Mouse (Mus musculus) kidney, postnatal 14 days (tissue): ENCODE measurements around the gene Dnajb6.
A peak's percentile ranks its signal among the peaks of the same experiment; 100 is the strongest.
"Not testable (repeated sequence)": the region's sequence is repeated elsewhere in the genome, so short reads cannot be mapped to it uniquely, and the experiment has no call there.

ENCODE experiments used
- DNase-seq: peaks from one replicate; pipeline ENCODE4 v3.0.0; 2022; ENCODE audit warnings: mixed read lengths

Dnajb6 gene

GRCm38 (mm10) chr5:29735557-29736061, at the start of gene Dnajb6, which contains the start of gene Gm5129:
Gene Dnajb6 (plus strand): TSS chr5:29735688.
Gene Gm5129 (minus strand): TSS chr5:29735936.
- DNase-seq: peak; percentile 97

DNA sequence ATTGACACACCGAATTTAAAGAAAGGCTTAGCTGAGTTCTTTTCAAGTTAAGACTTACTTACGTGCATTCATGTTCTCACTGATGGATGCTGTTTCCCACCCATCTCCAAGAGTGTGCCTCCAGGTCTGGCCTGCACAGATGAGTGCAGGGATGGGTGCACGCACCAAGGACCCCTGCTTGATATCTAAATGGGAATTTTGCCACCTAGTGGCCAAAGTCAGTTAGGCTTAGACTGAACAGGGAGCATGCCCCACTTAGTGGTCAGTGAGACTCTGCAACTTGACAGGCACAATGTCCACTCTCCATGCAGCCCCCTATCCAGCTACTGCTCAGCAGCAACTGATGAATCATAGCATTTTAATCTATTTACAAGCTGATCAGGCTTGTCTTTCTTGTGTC, 47.8 kb upstream of the Dnajb6 start:
- peak; percentile 45 for DNase-seq

DNA sequence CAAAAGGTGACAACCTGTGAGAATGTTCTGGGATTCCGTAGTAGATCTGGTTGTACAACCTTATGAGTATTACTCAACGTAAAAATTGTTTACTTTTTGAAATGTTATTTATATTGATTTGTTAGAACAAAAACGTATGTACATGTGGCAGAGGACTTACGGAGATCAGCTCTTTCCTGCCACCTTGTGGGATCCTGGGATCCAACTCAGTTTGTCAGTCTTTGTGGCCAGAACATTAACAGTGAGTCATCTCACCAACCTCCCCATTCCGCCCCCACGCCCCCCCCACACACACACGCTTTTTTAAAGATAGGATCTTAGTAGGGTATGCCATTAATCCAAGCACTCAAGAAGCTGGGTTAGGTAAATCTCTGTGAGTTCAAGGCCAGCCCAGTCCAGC, 47.1 kb upstream of the Dnajb6 start:
- DNase-seq: no peak

DNA sequence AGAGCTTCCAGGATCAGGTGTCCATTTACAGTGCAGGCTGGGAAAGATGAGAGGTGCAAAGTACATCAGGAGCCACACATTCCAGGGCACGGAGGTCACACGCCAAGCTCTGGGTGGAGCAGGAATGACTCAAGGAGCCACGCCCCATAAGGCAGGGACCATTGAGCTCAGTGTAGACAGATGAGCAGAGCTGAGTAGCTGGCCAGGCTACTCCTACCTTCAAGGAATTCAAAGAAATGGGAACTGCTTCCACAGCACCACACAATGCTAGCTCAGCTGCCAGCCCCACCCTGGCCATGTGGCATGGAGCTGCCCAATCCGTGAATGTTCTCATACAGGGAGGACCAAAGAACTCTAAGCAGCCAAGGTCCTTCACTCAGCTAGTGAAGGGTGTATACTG, 37.0 kb upstream of the Dnajb6 start:
- DNase-seq: no peak

DNA sequence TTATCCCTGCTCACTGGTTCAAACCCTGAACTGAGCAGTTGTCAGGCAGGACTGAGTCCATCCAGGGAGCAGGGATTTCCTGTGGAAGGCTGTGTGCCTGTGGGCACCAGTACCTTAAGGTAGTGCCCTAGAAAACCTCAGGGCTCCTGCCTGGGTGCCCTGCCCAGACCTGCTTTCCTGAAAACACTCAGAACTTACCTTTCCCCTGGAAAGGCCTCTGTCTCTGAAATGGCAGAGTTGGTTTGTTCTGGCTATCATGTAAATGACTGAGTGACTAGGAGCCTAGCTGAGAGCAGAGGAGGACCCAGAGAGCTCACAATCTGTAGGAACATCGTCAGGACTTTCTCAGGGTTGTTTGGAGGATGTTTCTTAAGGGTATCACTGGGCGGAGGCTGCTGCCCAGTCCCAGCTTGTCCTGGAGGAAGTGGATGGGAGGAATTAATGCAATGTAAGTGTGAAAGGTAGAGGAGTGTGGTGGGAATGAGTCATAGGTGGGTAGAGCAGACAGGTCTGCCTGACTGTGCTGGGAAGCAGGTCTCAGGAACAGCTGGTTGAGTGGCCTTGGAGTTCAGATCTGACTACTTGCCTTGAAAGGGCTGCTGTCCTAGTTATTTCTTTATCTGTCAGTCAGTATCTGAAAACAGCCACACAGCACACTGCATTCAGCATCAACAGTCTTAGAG, 35.8 kb upstream of the Dnajb6 start:
- no peak for DNase-seq

DNA sequence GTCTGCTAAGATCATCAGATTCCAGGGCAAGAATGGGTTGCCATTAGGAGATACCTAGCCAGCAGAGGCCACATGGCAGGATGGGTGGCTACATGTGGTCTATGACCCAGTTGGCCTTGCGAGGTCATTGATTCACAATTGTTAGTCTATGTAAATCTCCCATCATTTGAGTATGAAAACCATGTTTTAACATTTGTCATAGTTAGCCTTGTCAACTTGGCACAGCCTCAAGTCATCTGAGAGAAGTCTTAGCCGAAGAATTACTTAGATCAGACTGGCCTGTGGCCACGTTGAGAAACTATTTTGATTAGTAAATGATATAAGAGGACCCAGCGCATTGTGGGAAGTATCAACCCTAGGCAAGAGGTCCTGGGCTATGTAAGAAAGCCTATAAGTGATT, 28.2 kb upstream of the Dnajb6 start:
- no peak for DNase-seq

DNA sequence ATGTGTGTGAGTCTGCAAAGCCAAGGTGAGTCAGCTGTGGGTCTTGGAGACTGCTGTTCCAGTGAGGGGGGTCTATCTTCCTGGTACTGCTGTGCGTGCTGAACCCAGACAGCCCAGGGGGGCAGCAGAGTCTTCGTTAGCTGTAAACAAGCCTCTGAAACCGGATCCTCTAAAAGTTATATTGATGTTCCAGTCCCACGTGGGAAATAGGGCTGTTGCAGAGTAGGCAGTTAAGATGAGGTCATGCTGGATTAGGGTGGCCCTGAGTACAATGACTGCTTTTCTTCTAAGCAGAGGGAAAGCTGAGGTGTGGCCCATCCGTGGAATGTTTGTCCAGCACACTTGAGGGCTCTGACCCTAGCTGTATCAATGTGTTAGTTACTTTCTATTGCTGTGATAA, 27.2 kb upstream of the Dnajb6 start:
- DNase-seq: no peak

DNA sequence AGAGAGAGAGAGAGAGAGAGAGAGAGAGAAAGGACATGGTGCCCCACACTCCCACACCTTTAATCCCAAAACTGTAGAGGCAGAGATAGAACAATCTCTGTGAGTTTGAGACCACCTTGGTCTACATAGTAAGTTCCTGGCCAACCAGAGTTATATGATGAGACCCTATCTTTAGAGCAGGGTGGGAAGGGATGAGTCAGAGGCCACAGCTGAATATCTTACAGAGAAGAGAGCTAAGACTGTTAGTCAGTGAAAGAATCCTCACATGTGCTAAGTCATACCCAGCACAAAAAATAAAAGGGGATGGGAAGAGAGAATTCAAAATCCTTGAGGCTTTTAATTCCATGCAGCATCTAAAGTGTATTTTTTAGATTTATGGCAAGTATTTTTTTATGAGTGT, 23.9 kb upstream of the Dnajb6 start:
- no peak for DNase-seq

- DNase-seq: no peak
Observed at GRCm38 (mm10) chr5:29712906-29713305, 22.6 kb upstream of the Dnajb6 start.

DNA sequence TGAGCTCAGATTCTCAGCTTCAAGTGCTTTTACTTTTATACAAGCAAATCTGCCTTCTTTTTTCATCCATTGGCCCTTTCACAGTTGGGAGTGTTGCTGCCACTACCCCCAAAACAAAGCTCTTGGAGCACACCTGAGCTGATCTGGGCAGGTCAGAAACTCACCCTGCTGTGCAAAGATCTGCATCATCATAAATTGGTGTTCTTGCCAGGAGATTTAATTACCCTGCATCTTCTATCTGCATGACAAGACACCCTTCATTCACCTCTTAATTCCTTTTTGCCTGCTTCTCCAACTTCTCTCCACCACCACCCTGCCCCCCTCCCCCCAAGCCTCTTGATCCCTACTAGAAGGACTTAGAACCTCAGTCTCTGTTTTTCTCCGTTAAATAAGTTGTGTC, 14.3 kb upstream of the Dnajb6 start:
- no peak for DNase-seq

- DNase-seq: no peak
Observed at GRCm38 (mm10) chr5:29725369-29725768, 10.1 kb upstream of the Dnajb6 start.

GRCm38 (mm10) chr5:29726070-29726469, 9.4 kb upstream of the Dnajb6 start:
- not testable (repeated sequence) for DNase-seq

DNA sequence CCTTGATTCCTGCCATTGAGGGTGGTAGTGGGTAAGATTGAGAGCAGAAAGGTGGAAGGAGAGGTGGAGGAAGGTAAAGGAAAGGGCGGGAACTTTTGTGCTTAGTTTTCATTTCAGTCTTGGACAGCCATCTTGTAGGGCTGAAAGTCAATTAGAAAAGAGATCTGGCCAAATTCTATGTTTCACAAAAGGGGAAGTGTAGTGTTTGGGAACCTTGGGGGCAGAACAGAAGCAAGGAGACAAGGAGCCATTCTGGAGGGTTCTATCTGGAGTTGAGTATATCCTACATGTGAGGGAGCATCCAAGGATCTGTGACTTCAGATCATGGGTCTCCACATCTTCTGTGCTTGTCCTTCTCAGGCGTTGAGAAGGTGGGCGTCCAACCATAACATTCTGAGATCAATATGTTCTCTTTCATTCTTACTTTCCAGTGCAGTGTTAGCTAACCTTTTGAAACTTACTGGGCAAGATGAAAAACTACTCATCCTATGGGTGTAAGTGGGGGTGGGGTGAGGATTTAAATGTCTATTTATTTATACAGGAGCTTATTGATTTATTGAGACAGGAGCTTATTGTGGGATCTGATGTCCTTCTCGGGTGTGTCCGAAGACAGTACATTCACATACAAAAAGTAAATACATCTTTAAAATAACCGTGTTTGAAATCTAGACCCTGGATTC, 517 bp upstream of the Dnajb6 start:
- no peak for DNase-seq

DNA sequence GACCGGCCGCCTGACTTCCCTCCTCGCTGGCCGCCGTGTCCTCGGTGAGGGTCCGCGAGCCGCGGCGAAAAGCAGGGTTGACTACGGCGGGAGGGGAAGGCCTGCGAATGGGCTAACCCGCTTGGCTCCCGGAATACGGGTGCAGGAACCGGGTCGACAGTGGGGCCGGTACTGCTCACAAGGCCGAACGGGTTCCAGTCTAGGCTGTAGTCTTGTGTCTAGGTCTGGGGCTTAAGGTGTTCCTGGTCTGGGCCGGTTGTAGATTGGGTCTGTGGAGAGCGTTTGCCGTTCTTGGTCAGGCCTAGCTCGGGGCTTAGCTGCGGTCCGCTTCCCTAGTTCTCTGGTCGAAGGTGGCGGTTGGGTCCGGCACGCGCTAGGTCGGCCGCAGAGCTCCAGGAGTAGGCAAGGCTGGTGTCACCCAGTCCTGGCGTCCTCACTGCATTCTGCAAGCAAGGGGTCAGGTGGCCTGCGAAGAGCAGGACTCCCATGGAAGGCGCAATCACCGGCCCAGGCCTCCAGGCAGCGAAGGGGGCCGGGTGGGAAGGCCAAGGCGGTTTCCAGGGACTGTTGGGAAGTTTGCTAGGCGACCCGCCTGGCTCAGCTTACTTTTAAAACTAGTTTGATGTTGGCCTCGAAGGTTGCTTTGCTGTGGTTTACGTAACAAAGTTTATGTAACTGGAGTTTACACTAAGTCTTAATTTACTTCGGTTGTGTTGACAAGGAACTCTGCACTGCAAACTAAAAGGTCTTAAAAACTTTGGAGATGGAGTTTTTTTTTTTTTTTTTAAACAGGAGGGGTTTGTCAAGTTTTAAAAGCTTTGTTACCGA, 799 bp downstream of the Dnajb6 start:
- peak; percentile 74 for DNase-seq

GRCm38 (mm10) chr5:29736942-29737341, 1.5 kb downstream of the Dnajb6 start:
- no peak for DNase-seq

DNA sequence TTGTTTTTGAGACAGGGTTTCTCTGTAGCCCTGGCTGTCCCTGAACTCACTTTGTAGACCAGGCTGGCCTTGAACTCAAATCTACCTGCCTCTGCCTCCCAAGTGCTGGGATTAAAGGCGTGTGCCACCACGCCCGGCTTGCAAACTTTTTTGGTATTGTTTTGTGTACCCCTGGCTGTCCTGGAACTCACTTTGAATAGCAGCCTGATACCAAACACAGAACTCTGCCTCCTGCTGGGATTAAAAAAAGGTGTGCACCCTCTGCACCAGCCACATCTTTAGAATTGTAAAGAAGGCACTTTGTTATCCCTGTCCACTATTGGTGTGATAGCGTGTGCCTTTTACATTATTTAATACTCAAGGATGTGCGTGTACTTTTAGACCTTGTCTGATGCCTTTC, 2.0 kb downstream of the Dnajb6 start:
- DNase-seq: no peak

GRCm38 (mm10) chr5:29738076-29738475, 2.6 kb downstream of the Dnajb6 start:
- no peak for DNase-seq

DNA sequence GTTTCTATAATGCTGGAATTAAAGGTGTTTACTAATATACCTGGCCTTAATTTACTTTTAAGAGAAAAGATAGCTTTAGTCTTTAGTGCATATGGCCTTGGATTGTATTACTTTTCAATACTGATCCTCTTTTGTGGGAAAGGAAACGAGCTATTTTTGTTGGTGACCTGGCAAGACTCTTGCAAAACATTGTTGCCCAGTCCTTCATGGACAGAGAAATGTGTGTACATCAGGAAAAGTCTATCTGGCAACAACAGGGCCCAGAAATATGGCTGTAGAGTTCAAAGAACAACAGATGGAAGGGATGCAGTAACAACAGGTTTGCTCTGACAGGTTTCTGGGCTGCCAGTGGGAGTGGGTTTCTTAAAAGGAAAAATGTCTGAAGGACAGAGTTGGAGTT, 5.2 kb downstream of the Dnajb6 start:
- DNase-seq: no peak

- no peak for DNase-seq
Observed at GRCm38 (mm10) chr5:29741093-29741492, 5.6 kb downstream of the Dnajb6 start.

GRCm38 (mm10) chr5:29747661-29748060, 12.2 kb downstream of the Dnajb6 start:
- DNase-seq: no peak

GRCm38 (mm10) chr5:29751306-29751705, 15.8 kb downstream of the Dnajb6 start:
- DNase-seq: no peak

DNA sequence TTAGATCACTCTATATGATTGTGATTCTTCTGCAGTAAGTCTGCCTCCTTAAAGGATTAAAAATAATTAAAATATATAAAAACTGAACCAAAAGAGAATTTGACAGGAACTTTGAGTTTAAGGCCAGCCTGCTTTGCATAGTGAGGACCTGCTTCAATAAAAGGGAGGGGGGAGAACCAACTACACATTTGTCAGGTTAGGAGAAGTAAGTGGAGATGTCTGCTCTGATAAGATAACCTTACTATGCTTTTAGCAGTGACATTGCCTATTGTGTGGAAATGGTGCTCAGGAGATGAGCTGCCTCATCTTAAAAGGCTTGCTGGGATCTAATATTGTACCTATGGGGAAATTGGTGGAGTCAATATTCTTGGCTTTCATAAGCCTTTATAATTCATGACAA, 17.4 kb downstream of the Dnajb6 start:
- no peak for DNase-seq

- no peak for DNase-seq
Observed at GRCm38 (mm10) chr5:29759318-29759717, 23.8 kb downstream of the Dnajb6 start.

- no peak for DNase-seq
Observed at GRCm38 (mm10) chr5:29770935-29771334, 35.4 kb downstream of the Dnajb6 start.
